Mouse (Mus musculus) urinary bladder, postnatal 25 days (tissue): ENCODE data around the gene Selenom.

Experiments
- DNase-seq: peaks from one replicate; pipeline ENCODE4 v3.0.0; 2022; ENCODE audit warnings: low spot score

The Selenom gene

GRCm38 (mm10) chr11:3515216-3515615, 732 bp downstream of the Selenom start:
- DNase-seq: no peak

GRCm38 (mm10) chr11:3515637-3516036, 1.2 kb downstream of the Selenom start:
- DNase-seq: no peak

GRCm38 (mm10) chr11:3516121-3516520, 1.6 kb downstream of the Selenom start:
- no peak for DNase-seq

- DNase-seq: no peak
Observed at GRCm38 (mm10) chr11:3516859-3517845, 2.7 kb downstream of the Selenom start.

- no peak for DNase-seq
Observed at GRCm38 (mm10) chr11:3517846-3518732, 3.6 kb downstream of the Selenom start.

- DNase-seq: no peak
Observed at GRCm38 (mm10) chr11:3519051-3519726, 4.7 kb downstream of the Selenom start.

- DNase-seq: no peak
Observed at GRCm38 (mm10) chr11:3519756-3520398, 5.4 kb downstream of the Selenom start.

GRCm38 (mm10) chr11:3520919-3521318, 6.4 kb downstream of the Selenom start:
- no peak for DNase-seq

- DNase-seq: no peak
Observed at GRCm38 (mm10) chr11:3521339-3522224, 7.1 kb downstream of the Selenom start.

GRCm38 (mm10) chr11:3522285-3523000, 8.0 kb downstream of the Selenom start:
- no peak for DNase-seq

- DNase-seq: no peak
Observed at GRCm38 (mm10) chr11:3523840-3524582, 9.5 kb downstream of the Selenom start.

- DNase-seq: no peak
Observed at GRCm38 (mm10) chr11:3525560-3525959, 11.1 kb downstream of the Selenom start.

GRCm38 (mm10) chr11:3526207-3526606, 11.7 kb downstream of the Selenom start:
- DNase-seq: no peak

- no peak for DNase-seq
Observed at GRCm38 (mm10) chr11:3526979-3527738, 12.7 kb downstream of the Selenom start.

GRCm38 (mm10) chr11:3527766-3528165, 13.3 kb downstream of the Selenom start:
- DNase-seq: no peak

GRCm38 (mm10) chr11:3528208-3528607, 13.7 kb downstream of the Selenom start:
- DNase-seq: no peak

GRCm38 (mm10) chr11:3529476-3530252, 15.2 kb downstream of the Selenom start:
- DNase-seq: no peak

- no peak for DNase-seq
Observed at GRCm38 (mm10) chr11:3530731-3531130, 16.2 kb downstream of the Selenom start.
